In genomic region chr9:116192253-116192652, GRCm38 (mm10) we compare ENCODE assay signal across 22 mouse cellular contexts.
"Had no signal": no experiment of that assay in that cellular context is flagged by ENCODE, and none has a peak within 500 bp of the region (broad histone marks: within the 10 kb centered on the region; RNA-seq: fewer than 3 reads in every experiment).

No protein-coding gene starts in this region.

- H3K36me3 ChIP-seq: heart, embryonic 10.5 days; heart, embryonic 12.5 days; hindbrain, embryonic 10.5 days; hindbrain, embryonic 12.5 days; intestine, embryonic 15.5 days; kidney, embryonic 15.5 days; limb, embryonic 13.5 days; limb, embryonic 15.5 days had no signal

- H3K27me3 ChIP-seq: heart, embryonic 12.5 days; hindbrain, embryonic 12.5 days; intestine, embryonic 15.5 days; kidney, embryonic 15.5 days; limb, embryonic 13.5 days; limb, embryonic 15.5 days had no signal

- H3K27ac ChIP-seq: gastrocnemius, adult 2 months; heart, embryonic 10.5 days; hindbrain, embryonic 10.5 days; hindbrain, embryonic 12.5 days; hindbrain, embryonic 14.5 days; intestine, embryonic 15.5 days; kidney, embryonic 15.5 days; kidney, postnatal 0 days; limb, embryonic 13.5 days; limb, embryonic 15.5 days had no signal

- H3K4me3 ChIP-seq: gastrocnemius, adult 2 months; heart, embryonic 10.5 days; heart, embryonic 12.5 days; hindbrain, embryonic 10.5 days; hindbrain, embryonic 12.5 days; intestine, embryonic 15.5 days; kidney, embryonic 15.5 days; limb, embryonic 13.5 days; limb, embryonic 15.5 days had no signal

- H3K4me1 ChIP-seq: heart, embryonic 10.5 days; heart, embryonic 12.5 days; hindbrain, embryonic 10.5 days; kidney, embryonic 15.5 days had no signal

- DNase-seq: gastrocnemius, adult 2 months; gastrocnemius, postnatal 10 days; gastrocnemius, postnatal 25 days; heart, postnatal 10 days; heart, postnatal 4 days; kidney, adult 2 months; kidney, adult 9 months; kidney, postnatal 14 days; kidney, postnatal 36 days; layer of hippocampus, adult 9-11 months; layer of hippocampus, postnatal 36 days; left cerebral cortex, postnatal 4 days had no signal
